Mouse (Mus musculus): ENCODE measurements at regions not wholly inside any gene's neighbourhood (a gene's known extent, or its start where the extent isn't known, plus 50 kb on each side); places are given as distances from the start of the nearest gene placed in this dataset.

- no peaks in the 10 kb centered on the region for H3K79me2 ChIP-seq (ENCODE audit: inconsistent target)
- no peak overlapping the region for H3K4me3 ChIP-seq (ENCODE audit: inconsistent target)
- WGBS (ENCODE audit: missing documents), result 91% methylated on average over 6 of the region's 6 CpGs
- no peaks in the 10 kb centered on the region for H3K36me3 ChIP-seq (ENCODE audit: inconsistent target)
- no peak overlapping the region for H3K27ac ChIP-seq
These were observed 66.0 kb downstream of the Amer2 start for GRCm38 (mm10) chr14:60439106-60439505.

GRCm38 (mm10) chr14:60443821-60444551 lies 70.9 kb downstream of the Amer2 start:
- H3K4me3 ChIP-seq (ENCODE audit: inconsistent target), result no peak overlapping the region
- H3K79me2 ChIP-seq (ENCODE audit: inconsistent target), result no peaks in the 10 kb centered on the region
- H3K27ac ChIP-seq, result peak overlapping the region; percentile 79
- H3K36me3 ChIP-seq (ENCODE audit: inconsistent target), result no peaks in the 10 kb centered on the region
- WGBS (ENCODE audit: missing documents), result 4% methylated on average over 7 of the region's 7 CpGs

GRCm38 (mm10) chr14:60444552-60444937 lies 71.5 kb downstream of the Amer2 start:
- no peaks in the 10 kb centered on the region for H3K36me3 ChIP-seq (ENCODE audit: inconsistent target)
- WGBS (ENCODE audit: missing documents), result 19% methylated on average over 3 of the region's 3 CpGs
- no peaks in the 10 kb centered on the region for H3K79me2 ChIP-seq (ENCODE audit: inconsistent target)
- H3K4me3 ChIP-seq (ENCODE audit: inconsistent target), result no peak overlapping the region
- H3K27ac ChIP-seq, result peak overlapping the region; percentile 79

- Histone ChIP-seq H3K27ac (no peak overlapping the region), H3K4me3 (ENCODE audit: inconsistent target) (no peak overlapping the region), H3K36me3 (ENCODE audit: inconsistent target) (no peaks in the 10 kb centered on the region), H3K79me2 (ENCODE audit: inconsistent target) (no peaks in the 10 kb centered on the region)
- 95% methylated on average over 6 of the region's 6 CpGs for WGBS (ENCODE audit: missing documents)
These were observed 73.0 kb downstream of the Amer2 start for GRCm38 (mm10) chr14:60446037-60446436.

- Histone ChIP-seq H3K36me3 (ENCODE audit: inconsistent target) (no peaks in the 10 kb centered on the region), H3K79me2 (ENCODE audit: inconsistent target) (no peaks in the 10 kb centered on the region), H3K27ac (no peak overlapping the region), H3K4me3 (ENCODE audit: inconsistent target) (no peak overlapping the region)
- 87% methylated on average over 9 of the region's 9 CpGs for WGBS (ENCODE audit: missing documents)
These were observed 78.2 kb downstream of the Amer2 start for GRCm38 (mm10) chr14:60451216-60451615.

GRCm38 (mm10) chr14:60451684-60452083 lies 78.6 kb downstream of the Amer2 start:
- no peaks in the 10 kb centered on the region for H3K36me3 ChIP-seq (ENCODE audit: inconsistent target)
- WGBS (ENCODE audit: missing documents), result 84% methylated on average over 7 of the region's 7 CpGs
- no peaks in the 10 kb centered on the region for H3K79me2 ChIP-seq (ENCODE audit: inconsistent target)
- H3K27ac ChIP-seq, result no peak overlapping the region
- no peak overlapping the region for H3K4me3 ChIP-seq (ENCODE audit: inconsistent target)

- WGBS (ENCODE audit: missing documents), result 93% methylated on average over 9 of the region's 9 CpGs
- Histone ChIP-seq H3K79me2 (ENCODE audit: inconsistent target) (no peaks in the 10 kb centered on the region), H3K36me3 (ENCODE audit: inconsistent target) (no peaks in the 10 kb centered on the region), H3K4me3 (ENCODE audit: inconsistent target) (no peak overlapping the region), H3K27ac (no peak overlapping the region)
These were observed 83.7 kb downstream of the Amer2 start for GRCm38 (mm10) chr14:60456767-60457166.

GRCm38 (mm10) chr14:60484996-60485888 lies 112.2 kb downstream of the Amer2 start:
- Histone ChIP-seq H3K27ac (no peak overlapping the region), H3K79me2 (ENCODE audit: inconsistent target) (no peaks in the 10 kb centered on the region), H3K4me3 (ENCODE audit: inconsistent target) (no peak overlapping the region), H3K36me3 (ENCODE audit: inconsistent target) (no peaks in the 10 kb centered on the region)
- WGBS (ENCODE audit: missing documents), result 3% methylated on average over 38 of the region's 38 CpGs

GRCm38 (mm10) chr14:60485889-60486274 lies 112.8 kb downstream of the Amer2 start:
- no peak overlapping the region for H3K27ac ChIP-seq
- WGBS (ENCODE audit: missing documents), result 7% methylated on average over 5 of the region's 5 CpGs
- no peaks in the 10 kb centered on the region for H3K79me2 ChIP-seq (ENCODE audit: inconsistent target)
- H3K4me3 ChIP-seq (ENCODE audit: inconsistent target), result no peak overlapping the region
- H3K36me3 ChIP-seq (ENCODE audit: inconsistent target), result no peaks in the 10 kb centered on the region

- 6% methylated on average over 9 of the region's 9 CpGs for whole genome bisulfite sequencing (ENCODE audit: missing documents)
- H3K36me3 ChIP-seq (ENCODE audit: inconsistent target), result no peaks in the 10 kb centered on the region
- no peak overlapping the region for H3K27ac ChIP-seq
- H3K4me3 ChIP-seq (ENCODE audit: inconsistent target), result no peak overlapping the region
- no peaks in the 10 kb centered on the region for H3K79me2 ChIP-seq (ENCODE audit: inconsistent target)
These were observed 113.3 kb downstream of the Amer2 start for GRCm38 (mm10) chr14:60486278-60486935.

GRCm38 (mm10) chr14:60489111-60489510 lies 116.1 kb downstream of the Amer2 start:
- Histone ChIP-seq H3K36me3 (ENCODE audit: inconsistent target) (no peaks in the 10 kb centered on the region), H3K79me2 (ENCODE audit: inconsistent target) (no peaks in the 10 kb centered on the region), H3K4me3 (ENCODE audit: inconsistent target) (no peak overlapping the region), H3K27ac (no peak overlapping the region)
- 93% methylated on average over 4 of the region's 4 CpGs for WGBS (ENCODE audit: missing documents)

GRCm38 (mm10) chr14:60490886-60491285 lies 117.8 kb downstream of the Amer2 start:
- H3K36me3 ChIP-seq (ENCODE audit: inconsistent target), result no peaks in the 10 kb centered on the region
- no peak overlapping the region for H3K4me3 ChIP-seq (ENCODE audit: inconsistent target)
- 86% methylated on average over 2 of the region's 2 CpGs for WGBS (ENCODE audit: missing documents)
- H3K79me2 ChIP-seq (ENCODE audit: inconsistent target), result no peaks in the 10 kb centered on the region
- no peak overlapping the region for H3K27ac ChIP-seq

GRCm38 (mm10) chr14:60495441-60495840 lies 122.4 kb downstream of the Amer2 start:
- no peak overlapping the region for H3K27ac ChIP-seq
- no peaks in the 10 kb centered on the region for H3K36me3 ChIP-seq (ENCODE audit: inconsistent target)
- no peaks in the 10 kb centered on the region for H3K79me2 ChIP-seq (ENCODE audit: inconsistent target)
- H3K4me3 ChIP-seq (ENCODE audit: inconsistent target), result no peak overlapping the region
- WGBS (ENCODE audit: missing documents), result 83% methylated on average over 5 of the region's 5 CpGs

GRCm38 (mm10) chr14:60502552-60502951 lies 129.5 kb downstream of the Amer2 start:
- 94% methylated on average over 6 of the region's 6 CpGs for WGBS (ENCODE audit: missing documents)

GRCm38 (mm10) chr14:60505066-60505465 lies 128.7 kb upstream of the Spata13 start:
- 85% methylated on average over 6 of the region's 6 CpGs for WGBS (ENCODE audit: missing documents)

More at GRCm38 (mm10) chr14:60502552-60502951, 129.5 kb downstream of the Amer2 start:
- Histone ChIP-seq H3K27ac (no peak overlapping the region), H3K36me3 (ENCODE audit: inconsistent target) (no peaks in the 10 kb centered on the region), H3K79me2 (ENCODE audit: inconsistent target) (no peaks in the 10 kb centered on the region), H3K4me3 (ENCODE audit: inconsistent target) (no peak overlapping the region)

More at GRCm38 (mm10) chr14:60505066-60505465, 128.7 kb upstream of the Spata13 start:
- Histone ChIP-seq H3K79me2 (ENCODE audit: inconsistent target) (no peaks in the 10 kb centered on the region), H3K4me3 (ENCODE audit: inconsistent target) (no peak overlapping the region), H3K36me3 (ENCODE audit: inconsistent target) (no peaks in the 10 kb centered on the region), H3K27ac (no peak overlapping the region)

Measured in macrophage (primary cell).